Mouse (Mus musculus): ENCODE measurements at regions not wholly inside any gene's neighbourhood (a gene's known extent, or its start where the extent isn't known, plus 50 kb on each side); places are given as distances from the start of the nearest gene placed in this dataset.

GRCm38 (mm10) chr12:45671554-45671948 lies 597.0 kb upstream of the Stxbp6 start:
- H3K4me3 ChIP-seq (ENCODE audit: low read depth, low read length) = no peak overlapping the region
- no peaks in the 10 kb centered on the region for H3K27me3 ChIP-seq (ENCODE audit: control insufficient read depth, insufficient read depth, low read length)
- ATAC-seq (ENCODE audit: insufficient number of reproducible peaks, low FRiP score, low TSS enrichment, low read depth) = no peak
- DNase-seq (ENCODE audit: low spot score) = no peak
- no peak overlapping the region for H3K4me2 ChIP-seq (ENCODE audit: low read depth, severe bottlenecking)
- H3K27ac ChIP-seq (replicated peaks; ENCODE audit: low read depth, low read length) = no peak overlapping the region
- no peaks in the 10 kb centered on the region for H3K36me3 ChIP-seq (ENCODE audit: control insufficient read depth, insufficient read depth, low read length)
- 32% methylated on average over 4 of the region's 4 CpGs for WGBS
- H3K9me3 ChIP-seq (ENCODE audit: control insufficient read depth, low read length) = no peaks in the 10 kb centered on the region
- H3K9ac ChIP-seq (ENCODE audit: low read length) = no peak overlapping the region
- peaks cover 23% of the 10 kb centered on the region for H3K4me1 ChIP-seq (ENCODE audit: control insufficient read depth, insufficient read depth, low read length)

DNA sequence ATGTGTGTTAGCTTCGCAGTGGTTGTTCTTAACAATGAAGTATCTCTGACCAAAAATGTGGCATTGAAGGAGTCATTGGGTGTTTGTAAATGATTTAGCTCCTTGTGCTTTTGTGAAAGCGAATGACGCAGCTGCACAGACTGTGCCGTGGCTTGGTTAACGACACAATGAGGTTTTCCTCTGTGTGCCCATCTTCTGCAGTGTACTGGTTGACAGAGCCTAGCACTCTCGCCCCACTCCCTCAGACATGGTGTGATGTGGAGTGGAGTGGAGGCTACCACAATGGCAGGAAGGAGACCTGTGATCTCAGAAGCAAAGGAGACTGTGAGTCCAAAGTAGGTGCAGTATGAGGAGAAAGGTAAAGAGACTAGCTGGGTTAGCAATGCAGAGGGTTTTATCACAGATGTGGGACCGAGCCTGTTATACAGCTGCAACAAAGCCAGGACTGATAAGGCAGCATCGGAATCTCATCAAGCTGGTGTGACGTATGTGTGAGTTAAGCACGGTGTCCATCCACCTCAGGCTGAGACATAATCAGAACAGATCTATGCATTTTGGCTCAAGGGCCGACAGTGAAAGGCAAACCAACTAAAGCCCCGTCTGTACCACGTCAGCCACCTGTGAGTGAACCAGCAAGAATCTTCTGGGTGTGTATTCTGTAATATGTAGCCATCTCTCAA lies 596.5 kb upstream of the Stxbp6 start:
- WGBS = 71% methylated on average over 13 of the region's 13 CpGs
- no peaks in the 10 kb centered on the region for H3K36me3 ChIP-seq (ENCODE audit: control insufficient read depth, insufficient read depth, low read length)
- no peak overlapping the region for H3K4me2 ChIP-seq (ENCODE audit: low read depth, severe bottlenecking)
- H3K27ac ChIP-seq (replicated peaks; ENCODE audit: low read depth, low read length) = no peak overlapping the region
- H3K9me3 ChIP-seq (ENCODE audit: control insufficient read depth, low read length) = no peaks in the 10 kb centered on the region
- H3K9ac ChIP-seq (ENCODE audit: low read length) = no peak overlapping the region
- peaks cover 23% of the 10 kb centered on the region for H3K4me1 ChIP-seq (ENCODE audit: control insufficient read depth, insufficient read depth, low read length)
- ATAC-seq (ENCODE audit: insufficient number of reproducible peaks, low FRiP score, low TSS enrichment, low read depth) = peak; percentile 49; the same call in 1 of the 2 replicates
- peak; percentile 24 for DNase-seq (ENCODE audit: low spot score)
- H3K4me3 ChIP-seq (ENCODE audit: low read depth, low read length) = no peak overlapping the region
- H3K27me3 ChIP-seq (ENCODE audit: control insufficient read depth, insufficient read depth, low read length) = no peaks in the 10 kb centered on the region

- Histone ChIP-seq H3K36me3 (ENCODE audit: control insufficient read depth, insufficient read depth, low read length) (no peaks in the 10 kb centered on the region), H3K4me1 (ENCODE audit: control insufficient read depth, insufficient read depth, low read length) (peaks cover 23% of the 10 kb centered on the region), H3K4me3 (ENCODE audit: low read depth, low read length) (no peak overlapping the region), H3K4me2 (ENCODE audit: low read depth, severe bottlenecking) (no peak overlapping the region), H3K27ac (replicated peaks; ENCODE audit: low read depth, low read length) (no peak overlapping the region; the same call in 1 of the 2 replicates), H3K9ac (ENCODE audit: low read length) (no peak overlapping the region), H3K9me3 (ENCODE audit: control insufficient read depth, low read length) (no peaks in the 10 kb centered on the region), H3K27me3 (ENCODE audit: control insufficient read depth, insufficient read depth, low read length) (no peaks in the 10 kb centered on the region)
- 49% methylated on average over 6 of the region's 6 CpGs for WGBS
- ATAC-seq (ENCODE audit: insufficient number of reproducible peaks, low FRiP score, low TSS enrichment, low read depth) (no peak), DNase-seq (ENCODE audit: low spot score) (peak; percentile 23)
Observed at GRCm38 (mm10) chr12:45670246-45670873, 595.9 kb upstream of the Stxbp6 start.

DNA sequence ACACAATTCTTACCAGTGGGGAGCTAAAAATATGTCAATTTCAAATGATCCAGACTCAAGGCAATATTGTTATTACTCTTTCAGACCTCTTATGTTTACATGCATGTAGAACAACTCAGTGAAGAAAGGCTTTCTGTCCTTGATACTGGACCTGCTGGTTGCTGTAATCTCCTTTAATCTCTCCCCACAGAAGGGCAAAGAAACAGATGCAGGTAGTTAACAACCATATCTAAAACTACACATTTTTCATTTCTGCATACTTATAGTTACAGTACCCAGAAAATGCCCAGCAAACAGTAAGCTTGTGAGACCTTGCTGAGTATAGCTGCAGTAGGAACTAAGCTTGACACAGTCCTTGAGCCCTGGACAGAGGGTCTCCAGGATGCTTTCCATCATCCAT lies 585.1 kb upstream of the Stxbp6 start:
- no peak overlapping the region for H3K4me3 ChIP-seq (ENCODE audit: low read depth, low read length)
- no peak overlapping the region for H3K27ac ChIP-seq (replicated peaks; ENCODE audit: low read depth, low read length)
- no peak for ATAC-seq (ENCODE audit: insufficient number of reproducible peaks, low FRiP score, low TSS enrichment, low read depth)
- no peak for DNase-seq (ENCODE audit: low spot score)
- no peaks in the 10 kb centered on the region for H3K27me3 ChIP-seq (ENCODE audit: control insufficient read depth, insufficient read depth, low read length)
- H3K36me3 ChIP-seq (ENCODE audit: control insufficient read depth, insufficient read depth, low read length) = no peaks in the 10 kb centered on the region
- H3K9ac ChIP-seq (ENCODE audit: low read length) = no peak overlapping the region
- H3K4me1 ChIP-seq (ENCODE audit: control insufficient read depth, insufficient read depth, low read length) = no peaks in the 10 kb centered on the region
- no peak overlapping the region for H3K4me2 ChIP-seq (ENCODE audit: low read depth, severe bottlenecking)
- H3K9me3 ChIP-seq (ENCODE audit: control insufficient read depth, low read length) = no peaks in the 10 kb centered on the region

- no peak overlapping the region for H3K27ac ChIP-seq (replicated peaks; ENCODE audit: low read depth, low read length)
- no peaks in the 10 kb centered on the region for H3K9me3 ChIP-seq (ENCODE audit: control insufficient read depth, low read length)
- no peaks in the 10 kb centered on the region for H3K4me1 ChIP-seq (ENCODE audit: control insufficient read depth, insufficient read depth, low read length)
- no peak overlapping the region for H3K4me3 ChIP-seq (ENCODE audit: low read depth, low read length)
- H3K9ac ChIP-seq (ENCODE audit: low read length) = no peak overlapping the region
- no peaks in the 10 kb centered on the region for H3K36me3 ChIP-seq (ENCODE audit: control insufficient read depth, insufficient read depth, low read length)
- DNase-seq (ENCODE audit: low spot score) (no peak), ATAC-seq (ENCODE audit: insufficient number of reproducible peaks, low FRiP score, low TSS enrichment, low read depth) (no peak)
- H3K27me3 ChIP-seq (ENCODE audit: control insufficient read depth, insufficient read depth, low read length) = no peaks in the 10 kb centered on the region
- H3K4me2 ChIP-seq (ENCODE audit: low read depth, severe bottlenecking) = no peak overlapping the region
- 83% methylated on average over 2 of the region's 2 CpGs for WGBS
Observed at GRCm38 (mm10) chr12:45656574-45656973, 582.1 kb upstream of the Stxbp6 start.

- no peak overlapping the region for H3K9ac ChIP-seq (ENCODE audit: low read length)
- no peak overlapping the region for H3K4me2 ChIP-seq (ENCODE audit: low read depth, severe bottlenecking)
- H3K9me3 ChIP-seq (ENCODE audit: control insufficient read depth, low read length) = no peaks in the 10 kb centered on the region
- WGBS = 92% methylated on average over 4 of the region's 4 CpGs
- no peak for ATAC-seq (ENCODE audit: insufficient number of reproducible peaks, low FRiP score, low TSS enrichment, low read depth)
- H3K4me1 ChIP-seq (ENCODE audit: control insufficient read depth, insufficient read depth, low read length) = no peaks in the 10 kb centered on the region
- no peak overlapping the region for H3K4me3 ChIP-seq (ENCODE audit: low read depth, low read length)
- H3K27me3 ChIP-seq (ENCODE audit: control insufficient read depth, insufficient read depth, low read length) = no peaks in the 10 kb centered on the region
- no peaks in the 10 kb centered on the region for H3K36me3 ChIP-seq (ENCODE audit: control insufficient read depth, insufficient read depth, low read length)
- no peak for DNase-seq (ENCODE audit: low spot score)
- no peak overlapping the region for H3K27ac ChIP-seq (replicated peaks; ENCODE audit: low read depth, low read length)
Observed at GRCm38 (mm10) chr12:45648654-45649053, 574.1 kb upstream of the Stxbp6 start.

DNA sequence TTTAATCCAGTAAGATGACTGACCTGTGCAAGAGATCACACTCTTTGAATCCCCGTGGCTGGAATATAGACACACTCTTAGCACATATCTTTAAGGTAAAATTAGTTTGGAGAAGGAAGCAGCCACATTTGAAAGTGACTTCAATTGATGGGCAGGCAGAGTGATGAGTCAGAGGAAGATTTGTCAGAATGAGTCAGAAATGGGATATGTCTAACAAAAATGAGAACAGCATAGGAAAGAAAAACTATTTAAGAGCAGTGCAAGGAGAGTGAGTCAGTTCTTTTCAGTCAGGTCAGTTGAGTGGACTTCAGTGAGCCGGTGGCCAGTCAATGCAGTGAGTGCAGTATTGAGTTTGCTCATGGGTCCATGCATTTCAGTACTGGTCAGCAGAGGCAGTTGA lies 569.7 kb upstream of the Stxbp6 start:
- no peak overlapping the region for H3K27ac ChIP-seq (replicated peaks; ENCODE audit: low read depth, low read length)
- no peak overlapping the region for H3K9ac ChIP-seq (ENCODE audit: low read length)
- H3K4me1 ChIP-seq (ENCODE audit: control insufficient read depth, insufficient read depth, low read length) = no peaks in the 10 kb centered on the region
- no peaks in the 10 kb centered on the region for H3K36me3 ChIP-seq (ENCODE audit: control insufficient read depth, insufficient read depth, low read length)
- no peak overlapping the region for H3K4me2 ChIP-seq (ENCODE audit: low read depth, severe bottlenecking)
- H3K27me3 ChIP-seq (ENCODE audit: control insufficient read depth, insufficient read depth, low read length) = no peaks in the 10 kb centered on the region
- H3K9me3 ChIP-seq (ENCODE audit: control insufficient read depth, low read length) = no peaks in the 10 kb centered on the region
- no peak for DNase-seq (ENCODE audit: low spot score)
- no peak for ATAC-seq (ENCODE audit: insufficient number of reproducible peaks, low FRiP score, low TSS enrichment, low read depth)
- H3K4me3 ChIP-seq (ENCODE audit: low read depth, low read length) = no peak overlapping the region
- WGBS = 80% methylated on average over 2 of the region's 2 CpGs

- H3K27me3 ChIP-seq (ENCODE audit: control insufficient read depth, insufficient read depth, low read length) = no peaks in the 10 kb centered on the region
- no peaks in the 10 kb centered on the region for H3K36me3 ChIP-seq (ENCODE audit: control insufficient read depth, insufficient read depth, low read length)
- ATAC-seq (ENCODE audit: insufficient number of reproducible peaks, low FRiP score, low TSS enrichment, low read depth) = no peak
- DNase-seq (ENCODE audit: low spot score) = no peak
- H3K4me1 ChIP-seq (ENCODE audit: control insufficient read depth, insufficient read depth, low read length) = no peaks in the 10 kb centered on the region
- no peak overlapping the region for H3K4me2 ChIP-seq (ENCODE audit: low read depth, severe bottlenecking)
- H3K27ac ChIP-seq (replicated peaks; ENCODE audit: low read depth, low read length) = no peak overlapping the region
- WGBS = 87% methylated on average over 1 of the region's 1 CpGs
- H3K4me3 ChIP-seq (ENCODE audit: low read depth, low read length) = no peak overlapping the region
- H3K9ac ChIP-seq (ENCODE audit: low read length) = no peak overlapping the region
- H3K9me3 ChIP-seq (ENCODE audit: control insufficient read depth, low read length) = no peaks in the 10 kb centered on the region
Observed at GRCm38 (mm10) chr12:45622830-45623229, 548.3 kb upstream of the Stxbp6 start.

DNA sequence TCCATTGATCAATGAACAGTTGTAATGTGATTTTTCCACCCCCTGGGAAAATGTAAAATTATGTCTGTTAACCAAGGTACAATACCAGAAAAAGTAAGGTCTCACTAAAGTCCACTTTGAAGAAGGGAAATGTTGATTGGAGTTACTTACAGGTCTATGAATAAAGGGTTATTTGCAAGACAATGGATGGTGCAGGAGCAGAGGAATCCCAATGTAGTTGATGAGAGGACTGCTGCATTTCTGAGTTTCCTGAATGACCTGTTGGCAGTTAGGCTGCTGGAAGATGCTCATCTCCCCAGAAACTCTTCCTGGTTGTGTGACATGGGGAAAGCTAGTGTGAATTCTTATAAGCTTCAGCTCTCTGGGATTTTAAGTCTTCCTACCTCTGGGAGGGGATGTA lies 545.5 kb upstream of the Stxbp6 start:
- no peak for ATAC-seq (ENCODE audit: insufficient number of reproducible peaks, low FRiP score, low TSS enrichment, low read depth)
- Histone ChIP-seq H3K4me3 (ENCODE audit: low read depth, low read length) (no peak overlapping the region), H3K9me3 (ENCODE audit: control insufficient read depth, low read length) (no peaks in the 10 kb centered on the region)

More for the DNA sequence above, 545.5 kb upstream of the Stxbp6 start:
- H3K9ac ChIP-seq (ENCODE audit: low read length) = no peak overlapping the region
- H3K4me1 ChIP-seq (ENCODE audit: control insufficient read depth, insufficient read depth, low read length) = no peaks in the 10 kb centered on the region
- H3K27me3 ChIP-seq (ENCODE audit: control insufficient read depth, insufficient read depth, low read length) = no peaks in the 10 kb centered on the region
- H3K27ac ChIP-seq (replicated peaks; ENCODE audit: low read depth, low read length) = no peak overlapping the region
- H3K36me3 ChIP-seq (ENCODE audit: control insufficient read depth, insufficient read depth, low read length) = no peaks in the 10 kb centered on the region
- no peak for DNase-seq (ENCODE audit: low spot score)
- H3K4me2 ChIP-seq (ENCODE audit: low read depth, severe bottlenecking) = no peak overlapping the region

Measured in limb, embryonic 11.5 days (tissue).